Mouse (Mus musculus): ENCODE data around the gene Olfr71.

DNA sequence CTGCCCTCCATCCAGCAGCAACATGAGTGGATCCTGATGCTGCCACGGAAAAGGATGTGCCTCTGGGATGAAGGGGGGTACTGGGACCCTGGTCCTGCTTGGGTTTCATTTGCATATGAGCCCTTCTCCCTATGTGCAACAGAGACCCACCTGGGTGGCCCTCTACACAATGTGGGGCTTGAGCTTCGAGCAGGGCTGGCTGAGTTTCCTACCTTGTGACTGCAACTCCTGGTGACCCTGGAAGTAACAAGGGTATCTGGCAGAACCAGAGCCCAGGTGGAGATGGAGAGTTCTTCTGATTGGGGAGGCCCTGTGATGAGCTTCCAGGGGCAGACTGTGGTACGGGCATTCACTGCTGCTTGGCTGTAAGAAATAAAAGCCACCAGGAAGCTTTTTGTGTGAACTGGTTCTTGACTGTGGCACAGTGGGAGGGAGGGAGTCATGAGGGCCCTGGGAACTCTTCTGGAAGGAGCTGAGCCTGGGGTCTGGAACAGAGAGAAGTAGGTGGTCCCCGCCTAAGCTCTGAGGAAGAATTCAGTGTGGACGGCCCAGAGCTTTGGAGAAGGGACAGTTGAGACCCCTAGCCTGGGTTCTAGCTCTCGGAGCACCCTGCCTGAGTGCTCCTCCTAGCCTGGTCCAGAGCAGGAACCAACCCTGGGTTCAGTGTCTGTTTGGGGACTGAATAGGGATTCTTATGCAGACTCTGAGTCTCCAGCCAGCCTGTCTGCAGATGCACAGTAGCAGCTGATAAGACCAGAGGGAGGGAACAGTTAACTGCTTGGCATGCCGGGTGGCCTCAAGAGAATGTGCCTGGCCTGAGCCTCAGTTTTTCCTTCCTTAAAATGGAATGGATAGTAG, 17.9 kb upstream of the Olfr71 start:
- TF ChIP-seq CTCF (IDR thresholded peaks at IDR 0.05; ENCODE audit: extremely low read depth, insufficient read length, insufficient replicate concordance, low read depth, low read length): no peak
- no peak for TF ChIP-seq POLR2A (IDR thresholded peaks at IDR 0.05; ENCODE audit: low read depth, low read length)

Measured in small intestine, adult 2 months (tissue).